Mouse (Mus musculus): ENCODE measurements around the gene Klhl5. TPM values are rescaled to one million over a fixed set of nuclear protein-coding genes. Genes with fewer than 3 reads are reported as not detected.

Klhl5 gene
- polyA plus RNA-seq, 1 experiment from 2014 or later, result 31.8 TPM

GRCm38 (mm10) chr5:65175035-65175917 lies 67.9 kb downstream of the Klhl5 start:
- WGBS, result 56% methylated on average over 26 of the region's 26 CpGs
- DNase-seq (peak; percentile 58), ATAC-seq (ENCODE audit: insufficient read depth) (no peak)
- no peak overlapping the region for H3K9ac ChIP-seq
- peaks cover 8% of the 10 kb centered on the region; the same call in 1 of the 2 replicates for H3K4me1 ChIP-seq (ENCODE audit: insufficient read depth)
- no peaks in the 10 kb centered on the region for H3K9me3 ChIP-seq (ENCODE audit: low read depth, low read length)
- H3K4me2 ChIP-seq, result peak overlapping the region; percentile 33; the same call in 1 of the 2 replicates
- no peak for TF ChIP-seq CTCF (IDR thresholded peaks at IDR 0.05; ENCODE audit: low read depth)
- H3K4me3 ChIP-seq (ENCODE audit: low read depth, low read length), result no peak overlapping the region
- no peaks in the 10 kb centered on the region for H3K27me3 ChIP-seq (ENCODE audit: insufficient read depth, low read length)
- no peak overlapping the region for H3K27ac ChIP-seq (ENCODE audit: low read depth)
- H3K36me3 ChIP-seq (ENCODE audit: insufficient read depth), result no peaks in the 10 kb centered on the region

GRCm38 (mm10) chr5:65175918-65176484 lies 68.7 kb downstream of the Klhl5 start:
- H3K9me3 ChIP-seq (ENCODE audit: low read depth, low read length), result no peaks in the 10 kb centered on the region
- H3K27me3 ChIP-seq (ENCODE audit: insufficient read depth, low read length), result no peaks in the 10 kb centered on the region
- 63% methylated on average over 13 of the region's 13 CpGs for WGBS
- no peak overlapping the region for H3K9ac ChIP-seq
- H3K4me3 ChIP-seq (ENCODE audit: low read depth, low read length), result no peak overlapping the region
- peak overlapping the region; percentile 33; the same call in 1 of the 2 replicates for H3K4me2 ChIP-seq
- no peak for TF ChIP-seq CTCF (IDR thresholded peaks at IDR 0.05; ENCODE audit: low read depth)
- H3K36me3 ChIP-seq (ENCODE audit: insufficient read depth), result no peaks in the 10 kb centered on the region
- H3K4me1 ChIP-seq (ENCODE audit: insufficient read depth), result peaks cover 8% of the 10 kb centered on the region; the same call in 1 of the 2 replicates
- ATAC-seq (ENCODE audit: insufficient read depth) (no peak), DNase-seq (no peak)
- peak overlapping the region; percentile 26; the same call in 1 of the 2 replicates for H3K27ac ChIP-seq (ENCODE audit: low read depth)

GRCm38 (mm10) chr5:65177026-65177514 lies 69.7 kb downstream of the Klhl5 start:
- Histone ChIP-seq H3K27ac (ENCODE audit: low read depth) (peak overlapping the region; percentile 72), H3K36me3 (ENCODE audit: insufficient read depth) (no peaks in the 10 kb centered on the region), H3K27me3 (ENCODE audit: insufficient read depth, low read length) (no peaks in the 10 kb centered on the region), H3K9me3 (ENCODE audit: low read depth, low read length) (no peaks in the 10 kb centered on the region), H3K4me1 (ENCODE audit: insufficient read depth) (peaks cover 8% of the 10 kb centered on the region; the same call in 1 of the 2 replicates), H3K4me3 (ENCODE audit: low read depth, low read length) (no peak overlapping the region), H3K4me2 (0 out of 2 replicates have a peak overlapping the region, but pooled peaks have one; percentile 8), H3K9ac (no peak overlapping the region)
- 9% methylated on average over 11 of the region's 11 CpGs for WGBS
- ATAC-seq (ENCODE audit: insufficient read depth) (peak; percentile 87), DNase-seq (peak; percentile 89)
- no peak; the same call in 1 of the 2 replicates for TF ChIP-seq CTCF (IDR thresholded peaks at IDR 0.05; ENCODE audit: low read depth)

GRCm38 (mm10) chr5:65178477-65178876 lies 71.1 kb downstream of the Klhl5 start:
- Histone ChIP-seq H3K9ac (no peak overlapping the region), H3K9me3 (ENCODE audit: low read depth, low read length) (no peaks in the 10 kb centered on the region), H3K27me3 (ENCODE audit: insufficient read depth, low read length) (no peaks in the 10 kb centered on the region), H3K36me3 (ENCODE audit: insufficient read depth) (no peaks in the 10 kb centered on the region), H3K4me1 (ENCODE audit: insufficient read depth) (peaks cover 8% of the 10 kb centered on the region; the same call in 1 of the 2 replicates), H3K27ac (ENCODE audit: low read depth) (no peak overlapping the region), H3K4me3 (ENCODE audit: low read depth, low read length) (no peak overlapping the region), H3K4me2 (no peak overlapping the region)
- 89% methylated on average over 9 of the region's 9 CpGs for WGBS
- DNase-seq (no peak), ATAC-seq (ENCODE audit: insufficient read depth) (no peak)
- TF ChIP-seq CTCF (IDR thresholded peaks at IDR 0.05; ENCODE audit: low read depth), result no peak

GRCm38 (mm10) chr5:65181160-65181793 lies 73.9 kb downstream of the Klhl5 start:
- no peak overlapping the region for H3K9ac ChIP-seq

GRCm38 (mm10) chr5:65181794-65182169 lies 74.4 kb downstream of the Klhl5 start:
- H3K4me2 ChIP-seq, result no peak overlapping the region
- H3K27me3 ChIP-seq (ENCODE audit: insufficient read depth, low read length), result no peaks in the 10 kb centered on the region
- peaks cover 7% of the 10 kb centered on the region; the same call in 1 of the 2 replicates for H3K4me1 ChIP-seq (ENCODE audit: insufficient read depth)
- H3K9me3 ChIP-seq (ENCODE audit: low read depth, low read length), result no peaks in the 10 kb centered on the region
- no peak overlapping the region for H3K4me3 ChIP-seq (ENCODE audit: low read depth, low read length)
- H3K36me3 ChIP-seq (ENCODE audit: insufficient read depth), result no peaks in the 10 kb centered on the region
- no peak for ATAC-seq (ENCODE audit: insufficient read depth)
- WGBS, result 70% methylated on average over 4 of the region's 4 CpGs
- no peak overlapping the region for H3K27ac ChIP-seq (ENCODE audit: low read depth)
- DNase-seq, result no peak
- H3K9ac ChIP-seq, result no peak overlapping the region
- no peak for TF ChIP-seq CTCF (IDR thresholded peaks at IDR 0.05; ENCODE audit: low read depth)

More at GRCm38 (mm10) chr5:65181160-65181793, 73.9 kb downstream of the Klhl5 start:
- ATAC-seq (ENCODE audit: insufficient read depth), result no peak
- Histone ChIP-seq H3K36me3 (ENCODE audit: insufficient read depth) (no peaks in the 10 kb centered on the region), H3K27ac (ENCODE audit: low read depth) (no peak overlapping the region), H3K9me3 (ENCODE audit: low read depth, low read length) (no peaks in the 10 kb centered on the region), H3K4me3 (ENCODE audit: low read depth, low read length) (no peak overlapping the region), H3K4me1 (ENCODE audit: insufficient read depth) (peaks cover 8% of the 10 kb centered on the region; the same call in 1 of the 2 replicates), H3K27me3 (ENCODE audit: insufficient read depth, low read length) (no peaks in the 10 kb centered on the region), H3K4me2 (no peak overlapping the region)
- no peak for TF ChIP-seq CTCF (IDR thresholded peaks at IDR 0.05; ENCODE audit: low read depth)
- 79% methylated on average over 21 of the region's 21 CpGs for WGBS
- no peak for DNase-seq
